ENCODE assay signal across 22 mouse cellular contexts in the genomic region with DNA sequence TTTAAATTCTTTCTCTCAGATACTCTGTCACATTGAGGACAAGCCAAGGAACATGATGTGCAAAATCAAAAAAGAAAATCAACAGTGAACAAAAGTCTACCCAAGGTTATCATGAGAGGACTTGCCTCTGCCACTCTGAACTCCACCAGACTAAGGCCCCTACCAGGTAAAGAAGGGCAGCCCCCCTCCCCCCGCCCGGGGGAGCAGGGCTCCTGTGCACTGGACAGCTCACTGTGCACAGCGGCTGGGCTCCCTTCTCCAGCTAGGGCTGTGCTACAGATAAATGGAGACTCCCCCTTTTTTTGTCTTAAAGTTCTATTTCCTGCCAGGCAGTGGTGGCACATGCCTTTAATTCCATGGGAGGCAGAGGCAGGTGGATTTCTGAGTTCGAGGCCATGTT. TPM values are rescaled to one million over a fixed set of nuclear protein-coding genes. Genes with fewer than 3 reads are reported as not detected.
DNase-seq lines count a peak whose midpoint lies in the region; TF ChIP-seq lines count a peak whose summit lies in the region.
"Had no signal": no experiment of that assay in that cellular context is flagged by ENCODE, and none has a peak within 500 bp of the region (broad histone marks: within the 10 kb centered on the region; RNA-seq: fewer than 3 reads in every experiment).

No protein-coding gene starts in this region.

- no peak for TF ChIP-seq CTCF in layer of hippocampus, adult 2 months (conservative IDR thresholded peaks at IDR 0.05)
- TF ChIP-seq CTCF in bone marrow, adult 2 months (IDR thresholded peaks at IDR 0.05; ENCODE audit: control insufficient read depth, insufficient read depth, low read length) = no peak

- DNase-seq in layer of hippocampus, adult 2 months (ENCODE audit: low spot score in 2 of 2) = no peak
- DNase-seq in layer of hippocampus, postnatal 10 days (ENCODE audit: low spot score in 2 of 2) = no peak
- DNase-seq in testis, postnatal 14 days (ENCODE audit: low spot score) = peak; percentile 57
- DNase-seq in midbrain, embryonic 10.5 days (ENCODE audit: low spot score) = no peak
- DNase-seq: adrenal gland, postnatal 14 days; cerebellum, adult 11 months; cerebellum, adult 8-10 months; cerebellum, postnatal 14 days; embryo, embryonic 11 days; gastrocnemius, postnatal 25 days; heart, postnatal 36 days had no signal

- H3K9me3 ChIP-seq in midbrain, embryonic 10.5 days (replicated peaks) = no peaks in the 10 kb centered on the region
- H3K9me3 ChIP-seq: embryonic facial prominence, embryonic 15.5 days; forebrain, embryonic 10.5 days; heart, embryonic 12.5 days had no signal

- peak overlapping the region; percentile 83 for H3K27ac ChIP-seq in layer of hippocampus, adult 2 months
- H3K27ac ChIP-seq in bone marrow, adult 2 months (ENCODE audit: control insufficient read depth, insufficient read depth, low read depth, low read length, poor library complexity) = peak overlapping the region; percentile 52
- peak overlapping the region; percentile 12 for H3K27ac ChIP-seq in brown adipose tissue, adult 24 weeks (replicated peaks; ENCODE audit: low read depth, low read length)
- no peak overlapping the region for H3K27ac ChIP-seq in midbrain, embryonic 10.5 days (replicated peaks)
- H3K27ac ChIP-seq: embryonic facial prominence, embryonic 15.5 days had no signal

- no peak for TF ChIP-seq POLR2A in bone marrow, adult 2 months (IDR thresholded peaks at IDR 0.05; ENCODE audit: borderline replicate concordance, control insufficient read depth, low read depth, low read length)

- peaks cover 9% of the 10 kb centered on the region; the same call in 1 of the 2 replicates for H3K36me3 ChIP-seq in midbrain, embryonic 10.5 days
- H3K36me3 ChIP-seq: embryonic facial prominence, embryonic 15.5 days; heart, embryonic 12.5 days had no signal

- H3K27me3 ChIP-seq in midbrain, embryonic 10.5 days (ENCODE audit: low read depth, poor library complexity, severe bottlenecking) = no peaks in the 10 kb centered on the region
- H3K27me3 ChIP-seq: CH12.LX; embryonic facial prominence, embryonic 15.5 days; Patski had no signal

- peaks cover 3% of the 10 kb centered on the region for H3K4me1 ChIP-seq in bone marrow, adult 2 months (ENCODE audit: control insufficient read depth, insufficient read depth, low read length)
- no peaks in the 10 kb centered on the region; the same call in 1 of the 2 replicates for H3K4me1 ChIP-seq in brown adipose tissue, adult 24 weeks (ENCODE audit: control insufficient read depth, insufficient read depth, insufficient read length, low read length)
- peaks cover 40% of the 10 kb centered on the region for H3K4me1 ChIP-seq in midbrain, embryonic 10.5 days
- H3K4me1 ChIP-seq: heart, embryonic 12.5 days had no signal

- 48% methylated on average over 4 of the region's 4 CpGs for WGBS in bone marrow, adult 2 months
- 97% methylated on average over 4 of the region's 4 CpGs for WGBS in midbrain, embryonic 10.5 days

- H3K4me3 ChIP-seq in layer of hippocampus, adult 2 months = no peak overlapping the region
- H3K4me3 ChIP-seq in bone marrow, adult 2 months (replicated peaks; ENCODE audit: control insufficient read depth, low read depth, low read length) = no peak overlapping the region
- no peak overlapping the region for H3K4me3 ChIP-seq in brown adipose tissue, adult 24 weeks (ENCODE audit: insufficient read depth, low read depth, low read length)
- no peak overlapping the region for H3K4me3 ChIP-seq in midbrain, embryonic 10.5 days
- H3K4me3 ChIP-seq: embryonic facial prominence, embryonic 15.5 days; erythroblast, embryonic 14.5 days; forebrain, embryonic 10.5 days; heart, embryonic 12.5 days had no signal

RNA-seq across cellular contexts. Expression of a gene that starts 14.8 kb away (rescaled TPM):
- 1 to 10 TPM; 2.1 to 2.4 TPM for total RNA-seq in layer of hippocampus, adult 2 months (2021)
- total RNA-seq in layer of hippocampus, postnatal 10 days (2021) = 1 to 10 TPM; 3.7 to 3.8 TPM
- polyA plus RNA-seq in bone marrow, adult 2 months (2011; ENCODE audit: insufficient read depth, insufficient read length, low replicate concordance, missing spikeins) = not detected in 2 replicates
- polyA plus RNA-seq in brown adipose tissue, adult 24 weeks (2012; ENCODE audit: insufficient read depth, insufficient read length, missing spikeins) = 1.8 TPM in 1 of 2 replicates, not detected in the other
- polyA plus RNA-seq in midbrain, embryonic 10.5 days (2016; fragmentation: Nextera tagmentation; extraction: Ambion mirVana) = 0.77 and 2.5 TPM in 2 replicates
- total RNA-seq: common myeloid progenitor, adult 5-6 weeks; granulocyte monocyte progenitor cell, adult 5-6 weeks had no signal
- polyA plus RNA-seq: activated CD4-positive, CD25-positive, alpha-beta regulatory T cell, adult 4 months; erythroblast, embryonic 14.5 days had no signal

RNA-seq across cellular contexts. Expression of a gene that starts 22.6 kb away (rescaled TPM):
- 10 to 100 TPM; 17.1 to 18.1 TPM for total RNA-seq in layer of hippocampus, adult 2 months (2021)
- 10 to 100 TPM; 19.3 to 21.0 TPM for total RNA-seq in layer of hippocampus, postnatal 10 days (2021)
- polyA plus RNA-seq in bone marrow, adult 2 months (2011; ENCODE audit: insufficient read depth, insufficient read length, low replicate concordance, missing spikeins) = 11.8 and 12.8 TPM in 2 replicates
- polyA plus RNA-seq in brown adipose tissue, adult 24 weeks (2012; ENCODE audit: insufficient read depth, insufficient read length, missing spikeins) = 3.5 and 6.0 TPM in 2 replicates
- 56.6 and 64.7 TPM in 2 replicates for polyA plus RNA-seq in midbrain, embryonic 10.5 days (2016; fragmentation: Nextera tagmentation; extraction: Ambion mirVana)

RNA-seq across cellular contexts. Expression of a gene that starts 32.7 kb away (rescaled TPM):
- under 1 TPM in 1 of 2 experiments, not detected in 1; 0.18 TPM for total RNA-seq in layer of hippocampus, adult 2 months (2021)
- under 1 TPM; 0.22 to 0.32 TPM for total RNA-seq in layer of hippocampus, postnatal 10 days (2021)
- 0.88 and 4.0 TPM in 2 replicates for polyA plus RNA-seq in bone marrow, adult 2 months (2011; ENCODE audit: insufficient read depth, insufficient read length, low replicate concordance, missing spikeins)
- 1.3 TPM in 1 of 2 replicates, not detected in the other for polyA plus RNA-seq in brown adipose tissue, adult 24 weeks (2012; ENCODE audit: insufficient read depth, insufficient read length, missing spikeins)
- 0.32 and 0.39 TPM in 2 replicates for polyA plus RNA-seq in midbrain, embryonic 10.5 days (2016; fragmentation: Nextera tagmentation; extraction: Ambion mirVana)
- total RNA-seq: CH12.LX had no signal
- polyA plus RNA-seq: activated CD4-positive, CD25-positive, alpha-beta regulatory T cell, adult 4 months; erythroblast, embryonic 14.5 days had no signal

RNA-seq across cellular contexts. Expression of a gene that starts 46.6 kb away (rescaled TPM):
- 10 to 100 TPM; 56.5 to 63.1 TPM for total RNA-seq in layer of hippocampus, adult 2 months (2021)
- total RNA-seq in layer of hippocampus, postnatal 10 days (2021) = 10 to 100 TPM; 78.9 to 81.7 TPM
- polyA plus RNA-seq in bone marrow, adult 2 months (2011; ENCODE audit: insufficient read depth, insufficient read length, low replicate concordance, missing spikeins) = 4.1 and 6.9 TPM in 2 replicates
- polyA plus RNA-seq in brown adipose tissue, adult 24 weeks (2012; ENCODE audit: insufficient read depth, insufficient read length, missing spikeins) = 12.4 and 13.1 TPM in 2 replicates
- 9.1 and 12.2 TPM in 2 replicates for polyA plus RNA-seq in midbrain, embryonic 10.5 days (2016; fragmentation: Nextera tagmentation; extraction: Ambion mirVana)
